Mouse (Mus musculus) cerebellum, postnatal 10 days (tissue): Measurements from ENCODE around the gene Fstl4.

ENCODE experiments used
- DNase-seq, 2 experiments: peaks; one replicate each; pipeline ENCODE4 v3.0.0; 2021; ENCODE audit warnings: mixed read lengths in 2 of 2

The Fstl4 gene

GRCm38 (mm10) chr11:52773073-52773472, 8.6 kb downstream of the Fstl4 start:
- DNase-seq = no peak

GRCm38 (mm10) chr11:52775291-52775690, 10.9 kb downstream of the Fstl4 start:
- DNase-seq = no peak

DNA sequence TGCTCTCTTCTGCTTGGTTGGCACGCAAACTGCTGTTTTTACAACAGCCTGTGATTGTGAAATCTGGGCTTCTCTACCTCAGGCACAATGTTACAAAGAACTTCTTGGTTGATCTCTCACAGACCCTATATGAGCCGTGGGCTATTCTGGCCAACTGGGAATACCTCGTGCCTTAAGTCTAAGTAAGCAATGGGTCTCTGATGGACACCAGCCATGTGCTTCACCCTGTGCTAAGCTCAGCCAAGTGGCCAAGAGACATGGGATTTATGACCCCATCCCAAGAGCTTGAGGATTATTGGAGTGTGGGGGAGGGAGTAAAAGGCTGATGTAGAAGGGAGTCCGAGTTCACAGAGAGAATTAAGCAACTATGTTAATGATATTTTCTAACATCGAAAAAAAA, 18.0 kb downstream of the Fstl4 start:
- no peak for DNase-seq

DNA sequence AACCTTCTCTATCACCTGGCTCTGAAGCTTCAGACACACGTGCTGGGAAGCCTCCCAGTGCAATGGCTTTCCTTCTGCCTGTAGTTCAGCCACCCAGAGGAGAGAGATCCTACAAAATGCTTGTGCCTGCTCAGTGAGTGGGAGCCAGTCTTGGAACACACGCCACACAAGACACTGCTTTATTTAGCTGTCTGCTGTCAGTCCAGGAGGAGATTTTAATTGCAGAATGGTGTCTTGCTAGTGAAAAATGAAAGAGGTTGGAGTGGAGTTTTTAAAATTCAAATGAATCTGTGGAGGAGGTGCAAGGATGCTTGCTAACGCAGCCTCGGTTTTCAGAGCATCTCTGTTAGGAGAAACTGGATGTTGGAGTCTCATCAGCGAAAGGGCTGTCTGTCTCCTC, 29.9 kb downstream of the Fstl4 start:
- no peak for DNase-seq

DNA sequence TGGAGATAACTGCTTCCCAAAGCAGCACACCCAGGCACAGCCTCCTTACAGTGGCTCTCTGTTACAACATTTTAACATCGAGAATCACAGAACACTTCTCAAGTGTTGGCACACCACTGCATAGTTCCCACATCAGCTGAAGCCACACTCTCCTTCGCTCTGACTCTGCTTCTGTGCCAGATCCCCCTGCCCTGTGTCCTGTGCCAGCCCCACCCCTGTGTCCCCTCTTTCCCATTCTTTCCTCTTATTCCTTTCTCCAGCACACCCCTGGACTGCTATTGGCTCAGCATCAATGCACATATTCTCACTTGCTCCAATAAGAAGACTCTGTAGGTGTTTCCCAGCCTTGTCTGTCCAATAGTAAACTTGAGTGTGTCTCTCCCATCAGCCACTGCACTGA, 45.1 kb downstream of the Fstl4 start:
- no peak for DNase-seq

- no peak for DNase-seq
Observed at GRCm38 (mm10) chr11:52816004-52816403, 51.6 kb downstream of the Fstl4 start.

GRCm38 (mm10) chr11:52820336-52820905, 56.0 kb downstream of the Fstl4 start:
- no peak for DNase-seq

DNA sequence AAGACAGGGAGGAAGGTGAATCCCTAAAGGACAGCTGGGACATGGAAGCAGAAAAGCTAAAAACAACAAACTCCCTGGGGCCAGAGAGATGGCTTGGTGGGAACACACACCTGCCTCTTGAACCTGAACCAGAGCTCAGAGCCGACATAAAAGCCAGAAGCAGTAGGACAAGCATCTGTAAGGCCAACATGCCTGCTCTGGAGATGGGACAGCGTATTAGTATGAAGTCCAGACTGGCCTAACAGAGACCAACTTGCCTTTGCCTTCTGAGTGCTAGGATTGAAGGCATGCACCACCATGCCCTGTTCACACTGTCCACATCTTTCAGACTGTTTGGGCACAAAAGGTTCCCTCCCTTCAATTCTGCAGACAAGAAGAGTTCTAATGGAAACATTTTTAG, 62.2 kb downstream of the Fstl4 start:
- DNase-seq = no peak

DNA sequence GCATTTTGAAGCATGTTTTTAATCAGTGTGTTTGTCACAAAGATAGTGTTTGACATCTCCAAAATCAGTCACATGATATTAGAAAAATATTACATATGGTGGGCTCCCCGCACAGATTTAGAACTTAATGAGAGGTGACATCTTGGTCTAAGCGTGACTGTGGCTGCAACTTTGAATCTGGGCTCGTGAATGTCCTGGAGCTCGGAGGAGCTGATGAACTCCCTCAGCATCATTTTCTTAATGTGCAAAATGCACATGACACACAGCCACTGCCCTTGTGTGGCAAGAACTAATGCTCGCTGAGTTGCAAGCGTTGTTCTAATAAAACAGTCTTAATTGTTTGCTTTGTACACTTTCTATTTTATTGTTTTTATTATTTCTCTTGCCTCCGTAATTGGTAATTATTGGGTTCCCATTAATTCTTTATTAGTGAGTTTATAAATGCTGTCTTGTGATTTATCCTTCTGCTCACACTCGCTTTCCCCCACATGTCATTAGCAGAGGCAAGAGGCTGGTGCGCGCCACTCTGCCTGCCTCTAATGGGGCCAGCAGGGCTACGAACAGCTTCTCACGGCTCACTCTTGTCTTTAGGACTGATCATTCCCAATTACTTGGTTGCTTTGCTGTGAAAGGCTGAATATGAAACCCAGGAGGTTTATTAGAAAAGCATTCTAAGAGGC, 67.3 kb downstream of the Fstl4 start:
- no peak for DNase-seq

GRCm38 (mm10) chr11:52832311-52832675, 67.9 kb downstream of the Fstl4 start:
- DNase-seq = no peak

DNA sequence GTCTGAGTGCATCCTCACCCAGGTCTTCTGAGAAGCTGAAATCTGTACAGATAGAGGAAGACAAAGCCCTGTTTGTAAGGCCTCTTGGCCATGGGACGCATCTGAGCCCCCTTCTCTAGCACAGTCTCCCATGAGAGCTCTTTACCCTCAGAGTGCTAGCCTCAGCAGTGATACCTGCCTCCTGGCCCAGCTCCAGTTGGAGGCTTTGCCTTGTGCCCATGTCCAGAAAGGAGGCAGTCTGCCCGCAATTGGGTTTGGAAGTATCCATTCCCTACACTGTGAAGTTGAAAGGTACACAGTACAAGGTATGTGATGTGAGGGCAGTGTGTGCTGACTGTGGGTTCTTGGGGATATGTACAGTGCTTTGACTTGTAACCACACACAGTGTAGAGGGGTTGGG, 84.3 kb downstream of the Fstl4 start:
- peak; percentile 45 to 55 for DNase-seq

DNA sequence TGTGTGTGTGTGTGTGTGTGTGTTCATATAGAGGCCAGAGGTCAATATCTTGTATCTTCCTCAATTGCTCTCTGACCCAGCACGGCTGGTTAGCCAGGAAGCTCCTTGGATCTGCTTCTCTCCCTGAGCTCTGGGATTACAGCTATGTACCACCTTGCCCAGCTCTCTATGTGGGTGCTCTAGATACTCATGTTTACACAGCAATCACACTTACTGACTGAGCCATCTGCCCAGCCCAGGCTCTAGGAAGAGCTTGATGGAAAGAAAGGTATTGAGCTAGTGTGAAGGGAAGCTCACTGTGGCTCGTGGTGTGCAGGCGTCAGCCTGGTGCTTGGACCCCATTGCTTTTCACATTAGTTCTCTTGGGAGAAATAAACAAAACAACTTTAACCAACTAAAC, 85.6 kb downstream of the Fstl4 start:
- no peak for DNase-seq

- no peak for DNase-seq
Observed at GRCm38 (mm10) chr11:52872846-52873512, 108.5 kb downstream of the Fstl4 start.

GRCm38 (mm10) chr11:52875916-52876765, 111.7 kb downstream of the Fstl4 start:
- DNase-seq = peak; percentile 50 to 65

DNA sequence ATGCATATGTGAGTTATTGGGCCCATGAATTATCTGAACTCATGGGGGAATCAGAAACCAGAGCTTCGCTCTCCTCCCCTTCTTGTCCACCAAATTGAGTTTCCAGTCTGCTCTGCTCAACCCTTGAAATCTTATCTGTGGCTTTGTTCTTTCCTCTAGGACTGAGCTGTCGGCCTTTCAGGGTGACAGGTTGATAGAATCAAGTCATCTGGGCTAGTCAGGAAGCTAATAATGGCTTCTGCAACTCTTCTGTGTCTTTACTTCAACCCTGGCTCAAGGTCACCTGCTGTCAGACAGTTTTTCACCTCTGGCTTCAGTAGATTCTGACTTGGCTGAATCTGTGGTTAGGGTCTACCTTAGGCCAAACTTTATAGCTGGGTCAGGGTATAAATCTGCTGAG, 113.2 kb downstream of the Fstl4 start:
- no peak for DNase-seq

- DNase-seq = peak; percentile 34 to 54
Observed at GRCm38 (mm10) chr11:52879958-52880357, 115.5 kb downstream of the Fstl4 start.

DNA sequence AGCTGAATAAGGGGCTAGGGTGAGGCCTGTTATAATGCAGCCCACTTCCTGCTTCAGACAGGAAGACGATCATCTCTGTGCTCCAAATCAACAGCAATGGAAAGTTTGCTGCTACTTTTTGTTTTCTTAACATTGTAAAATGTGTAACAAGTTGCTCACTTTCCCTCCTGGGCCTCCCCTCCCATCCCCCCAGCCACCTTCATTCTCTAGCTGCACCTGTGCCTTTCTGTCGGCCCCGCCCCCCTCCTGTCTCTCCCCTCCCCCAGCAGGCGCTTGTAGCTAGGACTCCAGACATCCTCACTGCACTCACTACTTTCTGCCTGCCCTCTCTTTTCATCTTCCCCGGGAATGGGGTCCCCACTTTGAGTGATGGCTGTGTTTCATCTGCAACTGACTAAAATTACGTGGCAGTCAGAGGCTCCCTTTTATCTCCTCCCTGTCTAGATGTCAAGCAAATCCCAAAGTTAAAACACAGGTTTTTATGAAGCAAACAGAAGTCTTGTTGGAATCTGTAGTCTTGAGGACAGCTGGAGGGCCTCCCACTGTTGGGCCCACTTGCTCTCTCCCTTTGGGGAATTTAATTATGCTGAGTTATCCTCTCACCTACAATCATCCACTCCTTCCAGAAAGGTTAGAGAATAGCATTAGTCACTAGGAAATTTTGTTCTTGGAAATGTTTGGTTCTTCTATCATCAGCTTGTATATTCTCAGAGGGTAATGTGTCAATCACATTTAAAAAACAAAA, 122.3 kb downstream of the Fstl4 start:
- no peak for DNase-seq

DNA sequence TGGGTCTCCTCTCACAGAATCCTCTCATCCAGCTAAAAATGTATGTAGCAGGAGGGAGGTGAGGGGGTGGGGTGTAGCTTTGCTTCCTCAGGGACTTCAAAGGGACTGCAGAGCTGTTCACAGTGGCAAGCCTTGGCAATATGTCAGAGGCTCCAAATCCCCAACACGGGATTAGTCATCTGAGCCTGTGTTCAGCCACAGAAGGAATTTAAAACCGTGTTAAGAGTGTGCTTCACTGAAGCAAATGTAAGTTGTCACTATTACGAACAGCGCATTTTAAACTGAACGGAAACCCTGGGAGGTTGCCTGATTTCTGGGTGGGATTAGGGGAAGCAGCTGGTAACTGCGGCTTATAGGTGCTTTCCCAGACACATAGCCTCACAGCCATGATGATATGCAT, 123.7 kb downstream of the Fstl4 start:
- peak; percentile 47 to 50 for DNase-seq

DNA sequence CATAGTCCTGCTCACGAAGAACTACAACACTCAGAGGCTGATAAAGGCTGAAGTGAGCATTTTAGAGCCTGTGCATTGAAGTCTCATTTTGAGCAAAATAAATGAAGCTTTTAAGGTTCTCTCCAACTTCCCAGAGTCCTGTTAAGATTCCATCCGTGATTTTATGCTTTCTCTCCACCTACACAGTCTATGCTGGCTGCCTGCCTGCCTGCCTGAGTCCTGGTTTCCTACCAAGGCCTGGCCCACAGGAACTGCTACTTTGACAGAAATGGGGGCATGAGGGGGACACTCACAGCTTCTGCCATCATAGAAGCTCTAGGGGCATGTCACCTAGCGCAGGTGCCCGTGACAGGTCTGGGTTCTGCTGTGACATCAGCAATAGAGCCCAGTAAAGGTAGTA, 125.1 kb downstream of the Fstl4 start:
- DNase-seq = no peak

GRCm38 (mm10) chr11:52890156-52890555, 125.7 kb downstream of the Fstl4 start:
- no peak for DNase-seq

- DNase-seq = no peak
Observed at GRCm38 (mm10) chr11:52904101-52904500, 139.7 kb downstream of the Fstl4 start.

GRCm38 (mm10) chr11:52910788-52911187, 146.4 kb downstream of the Fstl4 start:
- DNase-seq = peak; percentile 77

DNA sequence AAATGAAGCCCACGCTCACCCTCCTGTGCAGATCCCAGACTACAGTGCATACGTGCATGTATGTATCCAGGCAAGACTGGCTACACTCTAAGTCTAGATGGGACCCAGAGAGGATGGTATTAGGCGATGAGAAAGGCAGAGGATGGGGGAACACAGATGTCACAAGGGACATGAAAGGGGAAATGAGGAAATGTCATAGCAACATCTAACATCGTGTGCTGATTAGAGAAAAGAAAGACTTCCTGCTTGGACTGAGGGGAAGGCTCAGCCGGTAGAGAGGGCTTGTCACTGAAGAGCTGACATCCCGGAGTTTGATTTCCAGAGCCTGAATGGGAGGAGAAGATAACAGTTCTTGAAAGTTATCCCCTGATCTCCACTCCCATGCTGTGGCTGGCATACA, 150.0 kb downstream of the Fstl4 start:
- no peak for DNase-seq
